Mouse (Mus musculus): ENCODE measurements around the gene Ptprr.

DNA sequence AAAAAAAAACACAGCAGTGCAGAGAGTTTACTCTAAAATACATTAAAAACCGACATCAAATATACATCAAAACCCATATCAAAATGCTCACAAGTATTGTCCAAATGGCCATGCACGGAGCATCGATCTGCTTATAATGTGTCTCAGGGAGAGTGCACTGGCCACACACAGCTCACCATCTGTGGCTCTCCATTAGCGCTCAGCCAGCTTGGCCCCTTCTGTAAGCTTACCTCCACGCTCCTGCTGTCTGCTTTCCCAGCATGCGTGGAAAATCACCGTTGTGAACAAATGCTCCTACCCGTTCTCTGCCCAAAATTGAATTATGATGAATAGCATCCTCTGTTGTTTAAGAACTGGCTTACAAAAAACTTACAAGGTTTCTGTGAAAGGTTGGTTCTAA is 16.2 kb upstream of the Ptprr start:
- no peak for TF ChIP-seq CTCF (IDR thresholded peaks at IDR 0.05; ENCODE audit: borderline replicate concordance, insufficient read depth, low read depth, low read length)
- TF ChIP-seq POLR2A (IDR thresholded peaks at IDR 0.05; ENCODE audit: borderline replicate concordance, insufficient read depth, low read length), result no peak
